Mouse (Mus musculus): ENCODE data around the gene Pitpnm1.
"Not testable (repeated sequence)": the region's sequence is repeated elsewhere in the genome, so short reads cannot be mapped to it uniquely, and the experiment has no call there.

- TF ChIP-seq CTCF (IDR thresholded peaks at IDR 0.05; ENCODE audit: low read depth, low read length); POLR2A (IDR thresholded peaks at IDR 0.05; ENCODE audit: borderline replicate concordance, low read depth, low read length): not testable (repeated sequence)
Measured at GRCm38 (mm10) chr19:4060044-4060898, 39.5 kb upstream of the Pitpnm1 start.

Measured in bone marrow macrophage, adult 2 months (primary cell).